Mouse (Mus musculus): ENCODE measurements around the gene Bicc1. TPM values are rescaled to one million over a fixed set of nuclear protein-coding genes. Genes with fewer than 3 reads are reported as not detected.

Bicc1 gene
- total RNA-seq, 2 experiments from 2014 or later = 18.6 to 20.6 TPM

DNA sequence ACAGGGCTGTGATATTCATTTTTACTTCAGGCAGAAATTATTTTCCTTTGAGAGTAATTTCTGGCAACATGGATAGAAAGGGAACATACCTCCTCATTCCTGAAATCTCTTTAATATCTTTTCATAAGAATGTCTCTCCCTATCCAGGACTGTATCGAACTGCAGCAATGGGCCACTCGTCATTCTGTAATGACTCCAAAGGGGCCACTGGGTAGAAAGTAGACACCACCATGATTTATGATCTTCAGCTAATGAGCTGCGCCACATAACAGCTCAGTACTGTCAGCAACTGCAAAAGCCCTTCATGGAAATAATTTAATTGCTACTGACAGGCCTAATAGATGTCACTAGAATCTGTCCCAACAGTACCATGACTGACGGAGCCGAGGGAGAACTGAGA, 139.0 kb downstream of the Bicc1 start:
- intact Hi-C loops (cut with DNase I; ENCODE audit: low total_unique reads) = no loop called here
- no peak for DNase-seq

GRCm38 (mm10) chr10:71019836-71020235, 139.7 kb downstream of the Bicc1 start:
- peak; percentile 32 for DNase-seq
- intact Hi-C loops (cut with DNase I; ENCODE audit: low total_unique reads) = no loop called here

DNA sequence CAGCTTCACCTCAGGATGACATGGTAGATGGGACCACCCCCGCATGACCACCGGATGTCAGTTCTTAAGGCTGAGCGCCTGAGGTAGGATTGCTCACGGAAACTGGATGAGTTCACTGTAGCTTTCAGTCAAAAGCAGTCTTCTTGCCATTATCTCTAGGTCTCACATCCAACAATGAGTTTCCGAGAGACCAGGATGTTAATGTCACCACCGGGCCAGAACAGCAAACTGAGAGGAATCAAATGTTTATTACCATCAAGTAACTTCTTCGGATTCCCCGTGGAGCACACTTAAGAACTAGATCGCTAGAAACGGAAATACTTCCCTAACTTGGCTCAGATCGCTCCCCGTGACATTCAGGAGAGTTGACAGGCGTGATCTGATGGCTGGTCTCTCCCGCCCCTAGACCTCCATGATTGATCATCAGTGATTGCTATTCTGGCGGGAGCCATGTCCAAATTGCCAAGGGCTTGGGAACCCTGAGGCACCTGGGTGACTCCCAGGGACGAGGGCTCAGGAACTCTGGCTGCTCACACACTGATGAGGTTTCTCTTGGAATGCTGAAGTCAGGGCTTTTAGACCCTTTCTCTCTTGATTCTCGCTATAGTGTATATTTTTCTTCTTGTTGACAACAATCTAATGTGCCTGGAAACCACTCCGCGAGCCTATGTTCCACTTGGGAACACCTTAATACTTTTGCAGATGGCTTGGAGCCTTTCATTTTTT, 149.6 kb downstream of the Bicc1 start:
- intact Hi-C loops (cut with DNase I; ENCODE audit: low total_unique reads) = no loop called here
- DNase-seq = no peak

GRCm38 (mm10) chr10:71008721-71009120, 150.8 kb downstream of the Bicc1 start:
- intact Hi-C loops (cut with DNase I; ENCODE audit: low total_unique reads) = no loop called here
- no peak for DNase-seq

DNA sequence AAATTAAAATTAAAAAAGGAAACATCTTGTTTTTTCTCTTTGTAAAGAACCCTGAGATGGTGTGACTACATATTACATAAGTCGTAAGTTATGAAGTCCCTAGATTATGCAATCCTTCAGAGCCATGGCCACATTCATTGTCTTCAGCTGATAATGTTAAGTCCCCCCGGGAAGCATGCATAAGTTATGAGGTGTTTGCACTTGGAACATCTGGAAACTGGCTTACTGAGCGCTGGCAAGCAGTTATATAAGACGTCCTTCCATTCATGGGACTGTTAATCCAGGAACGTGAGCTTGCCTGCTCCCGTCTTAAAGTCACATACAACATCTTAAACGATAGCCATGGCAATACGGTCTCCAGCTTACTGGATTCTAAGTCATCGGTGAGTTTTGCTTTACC, 151.5 kb downstream of the Bicc1 start:
- no peak for DNase-seq
- intact Hi-C loops (cut with DNase I; ENCODE audit: low total_unique reads) = no loop called here

DNA sequence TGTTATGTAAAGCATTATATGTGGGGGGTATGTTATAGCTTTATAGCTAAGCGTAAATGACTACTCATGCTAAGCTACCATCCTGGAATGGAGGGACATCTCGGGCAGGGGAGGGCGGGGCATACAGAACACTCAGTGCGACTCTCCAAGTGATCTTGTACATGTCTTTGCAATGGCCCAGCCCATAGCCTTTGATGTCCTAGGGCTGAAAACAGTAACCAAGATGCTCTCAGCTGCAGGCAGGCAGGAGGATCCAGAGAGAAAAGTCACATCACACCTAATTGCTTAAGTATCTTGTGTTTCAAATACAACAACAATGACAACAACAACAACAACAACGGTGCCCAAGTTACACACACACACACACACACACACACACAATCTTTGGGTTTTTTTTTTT, 152.0 kb downstream of the Bicc1 start:
- intact Hi-C loops (cut with DNase I; ENCODE audit: low total_unique reads) = no loop called here

DNA sequence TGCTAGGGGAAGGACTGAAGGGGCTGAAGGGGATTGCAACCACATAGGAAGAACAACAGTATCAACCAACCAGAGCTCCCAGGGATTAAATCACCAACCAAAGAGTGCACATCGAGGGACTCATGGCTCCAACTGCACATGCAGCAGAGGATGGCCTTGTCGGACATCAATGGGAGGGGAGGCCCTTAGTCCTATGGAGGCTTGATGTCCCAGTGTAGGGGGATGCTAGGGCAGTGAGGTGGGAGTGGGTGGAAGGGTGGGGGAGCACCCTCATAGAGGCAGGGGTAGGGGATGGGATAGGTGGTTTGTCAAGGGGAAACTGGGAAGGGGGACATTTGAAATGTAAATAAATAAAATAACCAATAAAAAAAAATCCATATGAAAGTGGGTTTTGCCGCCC, 152.5 kb downstream of the Bicc1 start:
- no peak for DNase-seq
- intact Hi-C loops (cut with DNase I; ENCODE audit: low total_unique reads) = no loop called here

More for the DNA sequence above, 152.0 kb downstream of the Bicc1 start:
- no peak for DNase-seq

DNA sequence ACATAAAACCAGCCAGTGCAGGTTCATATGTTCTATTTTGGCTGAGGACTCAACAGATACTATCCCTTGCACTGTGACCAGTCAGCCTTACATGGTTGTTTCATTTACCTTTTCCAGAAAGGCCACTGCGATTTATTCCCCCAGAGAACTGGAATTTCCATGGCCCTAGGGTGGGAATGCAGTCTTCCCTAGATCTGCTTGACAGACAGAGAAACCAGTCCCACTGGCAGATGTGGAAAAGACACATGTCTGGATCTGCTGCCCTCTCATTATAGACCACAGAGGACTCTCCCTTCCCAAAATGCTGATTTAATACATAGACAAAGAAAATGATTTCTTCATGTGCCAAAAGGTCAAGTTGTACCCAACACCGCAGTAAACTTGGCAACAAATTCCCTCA, 156.6 kb downstream of the Bicc1 start:
- no peak for DNase-seq
- intact Hi-C loops (cut with DNase I; ENCODE audit: low total_unique reads) = no loop called here

- DNase-seq = no peak
- intact Hi-C loops (cut with DNase I; ENCODE audit: low total_unique reads) = no loop called here
Observed at GRCm38 (mm10) chr10:71002186-71002585, 157.3 kb downstream of the Bicc1 start.

- DNase-seq = peak; percentile 38
- intact Hi-C loops (cut with DNase I; ENCODE audit: low total_unique reads) = no loop called here
Observed at GRCm38 (mm10) chr10:70998136-70998535, 161.4 kb downstream of the Bicc1 start.

- no peak for DNase-seq
- intact Hi-C loops (cut with DNase I; ENCODE audit: low total_unique reads) = loop anchor here (2.0 kb wide), 1 partner anchor 45 kb away; no protein-coding TSS in a partner anchor
Observed at GRCm38 (mm10) chr10:70996051-70996450, 163.4 kb downstream of the Bicc1 start.

DNA sequence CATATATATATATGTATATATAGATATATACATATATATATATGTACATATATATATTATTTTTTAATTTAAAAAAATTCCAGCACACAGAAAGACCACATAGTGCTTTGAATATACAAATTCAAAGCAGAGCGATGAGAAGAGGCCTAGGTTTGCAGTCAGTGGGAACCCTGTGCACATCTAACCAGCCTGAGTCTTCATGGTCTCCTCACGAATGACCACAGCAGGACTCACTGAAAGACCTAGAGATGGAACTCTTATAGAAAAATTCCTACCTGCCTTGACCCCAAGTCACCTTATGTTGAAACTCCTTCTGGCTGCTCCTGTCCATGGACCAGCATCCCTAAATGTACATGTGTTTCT, 165.4 kb downstream of the Bicc1 start:
- DNase-seq = no peak
- intact Hi-C loops (cut with DNase I; ENCODE audit: low total_unique reads) = no loop called here

DNA sequence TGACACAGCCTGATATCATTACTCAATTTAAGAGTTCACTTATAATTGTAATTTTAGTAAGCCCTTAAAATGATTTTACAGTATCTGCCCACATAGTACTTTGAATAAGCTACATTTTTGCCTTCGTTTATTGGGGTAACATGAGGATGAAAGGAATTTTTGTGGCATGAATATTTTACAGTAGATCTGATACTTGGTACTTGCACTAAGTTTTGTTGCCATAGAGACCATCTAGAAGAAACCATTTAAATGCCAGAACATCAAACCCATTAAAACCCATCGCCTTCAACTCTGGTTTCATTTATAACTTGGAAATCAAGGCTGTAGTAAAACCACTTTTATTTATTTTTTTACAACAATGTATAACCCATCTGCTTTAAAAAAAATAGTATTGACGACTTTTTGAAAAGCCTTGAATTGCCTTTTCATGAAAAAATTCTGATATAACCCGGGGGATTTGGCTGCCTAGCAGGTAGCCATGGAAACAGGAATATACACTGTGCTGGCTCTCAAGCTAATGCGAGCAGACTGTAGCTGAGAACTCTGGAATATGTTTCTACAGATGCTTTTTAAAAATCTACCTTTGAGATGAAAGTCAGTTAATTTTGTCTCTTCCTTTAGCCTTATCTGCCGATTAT, 165.9 kb downstream of the Bicc1 start:
- intact Hi-C loops (cut with DNase I; ENCODE audit: low total_unique reads) = no loop called here
- no peak for DNase-seq

GRCm38 (mm10) chr10:70987396-70987795, 172.1 kb downstream of the Bicc1 start:
- no peak for DNase-seq

DNA sequence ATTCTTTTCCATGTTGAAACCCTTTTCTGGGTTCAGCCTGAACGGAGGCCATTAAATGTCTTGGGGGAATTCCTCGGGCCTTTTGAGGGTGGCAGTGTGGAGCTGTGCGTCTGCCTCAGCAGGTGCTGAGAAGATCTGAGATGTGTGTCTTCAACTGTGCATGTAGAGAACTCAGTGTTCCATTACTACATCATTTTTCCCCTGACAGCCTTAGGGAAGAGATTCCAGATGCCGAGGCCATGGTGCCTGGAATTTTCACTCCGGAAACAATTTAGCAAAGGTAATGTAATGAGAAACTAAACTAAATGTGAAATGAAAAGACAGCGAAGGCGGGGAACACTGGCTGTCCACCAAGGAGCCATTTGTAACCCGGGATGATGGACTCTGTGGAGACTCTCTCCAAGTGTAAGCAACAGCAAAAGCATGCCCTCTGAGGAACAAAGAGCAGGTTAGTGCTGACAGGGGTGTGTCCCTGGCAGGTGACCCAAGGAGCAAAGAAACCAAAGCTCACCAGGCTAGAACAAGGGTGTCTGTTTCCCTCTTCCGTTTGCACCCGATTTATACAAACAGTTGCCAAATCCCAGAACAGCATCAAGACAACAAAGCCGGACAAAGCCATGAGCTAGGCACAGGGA, 176.3 kb downstream of the Bicc1 start:
- intact Hi-C loops (cut with DNase I; ENCODE audit: low total_unique reads) = no loop called here
- DNase-seq = no peak

More at GRCm38 (mm10) chr10:70987396-70987795, 172.1 kb downstream of the Bicc1 start:
- intact Hi-C loops (cut with DNase I; ENCODE audit: low total_unique reads) = no loop called here

DNA sequence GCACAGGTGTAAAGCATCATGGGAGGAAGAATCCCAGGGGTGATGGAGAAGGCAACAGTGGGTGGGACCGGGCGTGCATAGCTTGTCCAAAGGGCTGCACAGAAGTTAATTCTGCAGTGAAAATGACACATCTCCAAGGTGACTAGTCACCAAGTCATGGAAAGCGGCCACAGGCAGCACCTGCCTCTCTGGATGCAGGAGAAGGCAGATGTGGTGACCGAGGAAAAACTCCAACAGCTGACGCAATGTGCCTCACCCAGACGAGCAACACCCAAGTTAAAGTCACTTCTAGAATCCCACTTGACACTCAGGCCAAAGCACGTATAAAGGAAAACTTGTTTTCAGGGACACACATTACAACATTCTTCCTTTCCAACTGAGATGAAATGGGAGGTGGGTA, 177.3 kb downstream of the Bicc1 start:
- intact Hi-C loops (cut with DNase I; ENCODE audit: low total_unique reads) = no loop called here

DNA sequence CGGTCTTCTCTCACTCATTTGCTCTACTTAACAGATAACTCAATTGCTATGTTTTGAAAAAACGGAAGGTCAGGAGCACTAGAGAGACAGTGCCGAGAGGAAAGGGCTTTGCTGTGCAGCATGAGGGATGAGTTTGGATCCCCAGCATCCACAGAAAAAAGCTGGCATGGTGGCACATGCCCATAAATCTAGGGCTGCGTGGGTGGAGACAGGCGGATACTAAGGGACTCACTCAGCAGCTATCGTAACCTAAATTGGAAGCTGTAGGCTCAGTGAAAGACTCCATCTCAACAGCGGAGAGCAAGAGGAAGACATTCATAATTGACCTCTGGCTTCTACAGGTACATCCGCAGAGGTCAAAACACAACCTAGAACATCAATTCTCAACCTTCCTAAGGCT, 179.8 kb downstream of the Bicc1 start:
- intact Hi-C loops (cut with DNase I; ENCODE audit: low total_unique reads) = no loop called here
- DNase-seq = no peak

More for the DNA sequence above, 177.3 kb downstream of the Bicc1 start:
- DNase-seq = no peak

- intact Hi-C loops (cut with DNase I; ENCODE audit: low total_unique reads) = no loop called here
Observed at GRCm38 (mm10) chr10:70977141-70977540, 182.4 kb downstream of the Bicc1 start.

DNA sequence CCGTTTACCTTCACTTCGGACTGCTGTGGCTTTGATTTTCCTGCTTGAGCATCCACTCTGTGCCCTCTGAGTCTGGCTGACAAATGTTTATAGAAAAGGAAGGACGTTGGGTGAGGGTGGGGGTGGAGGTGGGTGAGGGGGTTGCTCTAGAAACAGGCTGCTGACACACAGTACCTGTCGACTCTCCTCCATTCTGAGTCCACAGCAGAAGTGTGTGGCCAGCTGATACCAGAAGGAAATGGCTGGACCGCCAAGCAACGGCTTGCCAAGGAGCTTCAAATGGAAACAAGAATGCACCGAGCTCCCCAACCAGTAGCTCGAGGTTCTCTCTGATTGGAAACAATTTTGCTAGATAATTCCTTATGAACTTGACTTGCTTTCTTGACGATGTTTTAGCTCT, 182.9 kb downstream of the Bicc1 start:
- intact Hi-C loops (cut with DNase I; ENCODE audit: low total_unique reads) = no loop called here
- DNase-seq = no peak

More at GRCm38 (mm10) chr10:70977141-70977540, 182.4 kb downstream of the Bicc1 start:
- no peak for DNase-seq

- no peak for DNase-seq
- intact Hi-C loops (cut with DNase I; ENCODE audit: low total_unique reads) = no loop called here
Observed at GRCm38 (mm10) chr10:70971156-70971555, 188.3 kb downstream of the Bicc1 start.
